Mouse (Mus musculus) embryonic facial prominence, embryonic 11.5 days (tissue): ENCODE data around the gene Ss18l2. TPM values are rescaled to one million over a fixed set of nuclear protein-coding genes. Genes with fewer than 3 reads are reported as not detected.

Experiments
- ATAC-seq: fragments of 200-750 bp; cut with Nextera tagmentation; replicated peaks from 2 replicates; pipeline ENCODE4 v1.8.0; 2017; ENCODE audit warnings: low read depth; ENCODE audit not compliant: insufficient number of reproducible peaks, low FRiP score, low TSS enrichment
- DNase-seq: peaks from one replicate; pipeline ENCODE4 v3.0.0-alpha.2; 2015; ENCODE audit warnings: low spot score
- H3K27ac ChIP-seq: fragments of 300-500 bp; sonication (generic); replicated peaks from 2 replicates; pipeline ENCODE4 v1.5.1; 2014; ENCODE audit warnings: mild to moderate bottlenecking, low read depth, low read length, control low read depth
- H3K27me3 ChIP-seq: fragments of 300-500 bp; sonication (generic); 2 replicates; pipeline ENCODE4 v1.6.1; 2014; ENCODE audit warnings: mild to moderate bottlenecking, low read length, moderate library complexity, mixed read lengths; ENCODE audit not compliant: control insufficient read depth, insufficient read depth
- H3K36me3 ChIP-seq: fragments of 300-500 bp; sonication (generic); replicated peaks from 2 replicates; pipeline ENCODE4 v1.6.1; 2014; ENCODE audit warnings: low read depth, mild to moderate bottlenecking, low read length, moderate library complexity, mixed read lengths; ENCODE audit not compliant: control insufficient read depth, insufficient read depth
- H3K4me1 ChIP-seq: fragments of 300-500 bp; sonication (generic); 2 replicates; pipeline ENCODE4 v1.6.1; 2014; ENCODE audit warnings: low read length, mixed read lengths; ENCODE audit not compliant: control insufficient read depth, insufficient read depth
- H3K4me2 ChIP-seq: fragments of 300-500 bp; sonication (generic); 2 replicates; pipeline ENCODE4 v1.6.1; 2014; ENCODE audit warnings: low read depth, mild to moderate bottlenecking, control low read depth, low read length, moderate library complexity
- H3K4me3 ChIP-seq: fragments of 300-500 bp; sonication (generic); 2 replicates; pipeline ENCODE4 v1.5.1; 2014; ENCODE audit warnings: low read depth, low read length, control low read depth
- H3K9ac ChIP-seq: fragments of 300-500 bp; sonication (generic); replicated peaks from 2 replicates; pipeline ENCODE4 v1.6.1; 2014; ENCODE audit warnings: mild to moderate bottlenecking, control low read depth, low read length
- H3K9me3 ChIP-seq: fragments of 300-500 bp; sonication (generic); replicated peaks from 2 replicates; pipeline ENCODE4 v1.6.1; 2016; ENCODE audit warnings: mild to moderate bottlenecking, low read length, inconsistent platforms, mixed read lengths; ENCODE audit not compliant: control insufficient read depth
- WGBS: fragments of 180-500 bp; shearing (Covaris S2); extraction: QIAGEN DNeasy Blood & Tissue Kit; methylation state at CpG from one replicate; pipeline ENCODE4 v1.1.7; 2014; 5-methylcytosine and 5-hydroxymethylcytosine counted together
- polyA plus RNA-seq: library from polyadenylated mRNA; unstranded; fragments of >200 nt; fragmentation: Nextera tagmentation; extraction: Ambion mirVana; gene quantifications from 2 replicates; pipeline ENCODE4 v1.2.1, GENCODE M21; 2014

Ss18l2 gene
- polyA plus RNA-seq, 1 experiment from 2014 or later, result 96.0 TPM

DNA sequence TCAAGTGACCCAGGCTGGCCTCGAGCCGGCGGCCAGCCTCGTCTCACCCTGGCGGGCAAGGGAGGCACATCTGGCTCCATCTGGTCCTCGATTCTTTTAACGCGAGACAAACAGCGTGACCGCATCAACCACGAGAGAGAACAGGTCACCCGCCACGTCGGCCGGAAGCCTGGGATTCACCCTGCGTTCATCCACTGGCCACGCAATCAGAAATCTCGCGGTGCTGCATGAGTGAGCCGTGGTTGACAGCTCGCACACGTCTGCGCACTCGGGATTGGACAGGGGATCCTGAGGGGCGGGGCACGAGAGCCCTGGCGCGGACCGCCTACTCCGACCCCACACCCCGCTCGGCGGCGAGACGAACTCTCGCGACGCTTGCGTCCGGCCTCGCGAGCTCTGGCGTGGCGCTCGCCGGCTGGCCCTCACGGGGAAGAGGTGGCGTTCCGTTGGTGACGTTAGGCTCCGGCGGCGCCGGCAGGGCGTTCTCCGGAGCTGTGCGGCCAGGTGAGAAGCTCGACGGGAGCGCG, 8.7 kb downstream of the Ss18l2 start, which contains the start of gene Nktr:
TSS of gene Nktr (plus strand) at position 378 of the 527 bp plus-strand sequence.
- H3K36me3 ChIP-seq, result no peaks in the 10 kb centered on the region
- peak within 1 kb of the TSS; percentile 93 for H3K27ac ChIP-seq
- H3K4me2 ChIP-seq, result peak within 1 kb of the TSS; percentile 70
- no peaks in the 10 kb centered on the region for H3K27me3 ChIP-seq
- under 1% methylated on average over 53 of the region's 61 CpGs for WGBS
- H3K4me3 ChIP-seq, result peak within 1 kb of the TSS; percentile 97
- ATAC-seq (peak; percentile 99), DNase-seq (peak; percentile 99)
- H3K9ac ChIP-seq, result peak within 1 kb of the TSS; percentile 96
- no peaks in the 10 kb centered on the region for H3K4me1 ChIP-seq
- no peaks in the 10 kb centered on the region for H3K9me3 ChIP-seq

GRCm38 (mm10) chr9:121719347-121720331, 9.5 kb downstream of the Ss18l2 start:
- H3K27me3 ChIP-seq, result no peaks in the 10 kb centered on the region
- peak overlapping the region; percentile 93 for H3K27ac ChIP-seq
- no peaks in the 10 kb centered on the region for H3K9me3 ChIP-seq
- H3K9ac ChIP-seq, result peak overlapping the region; percentile 96
- no peaks in the 10 kb centered on the region for H3K36me3 ChIP-seq
- ATAC-seq (peak; percentile 50; the same call in 1 of the 2 replicates), DNase-seq (peak; percentile 48)
- H3K4me2 ChIP-seq, result peak overlapping the region; percentile 70
- H3K4me3 ChIP-seq, result peak overlapping the region; percentile 97
- H3K4me1 ChIP-seq, result no peaks in the 10 kb centered on the region
- under 1% methylated on average over 65 of the region's 87 CpGs for WGBS

GRCm38 (mm10) chr9:121740490-121740889, 30.4 kb downstream of the Ss18l2 start:
- H3K27me3 ChIP-seq, result no peaks in the 10 kb centered on the region
- H3K4me1 ChIP-seq, result no peaks in the 10 kb centered on the region
- H3K9me3 ChIP-seq, result no peaks in the 10 kb centered on the region
- H3K9ac ChIP-seq, result no peak overlapping the region
- H3K36me3 ChIP-seq, result peaks cover 8% of the 10 kb centered on the region
- ATAC-seq (no peak), DNase-seq (no peak)
- H3K4me2 ChIP-seq, result no peak overlapping the region
- H3K4me3 ChIP-seq, result no peak overlapping the region
- WGBS, result 89% methylated on average over 6 of the region's 6 CpGs
- no peak overlapping the region for H3K27ac ChIP-seq

GRCm38 (mm10) chr9:121741168-121741567, 31.0 kb downstream of the Ss18l2 start:
- Histone ChIP-seq H3K9me3 (no peaks in the 10 kb centered on the region), H3K36me3 (peaks cover 12% of the 10 kb centered on the region), H3K4me1 (no peaks in the 10 kb centered on the region), H3K4me3 (no peak overlapping the region), H3K4me2 (no peak overlapping the region), H3K27me3 (no peaks in the 10 kb centered on the region), H3K9ac (no peak overlapping the region), H3K27ac (no peak overlapping the region)
- ATAC-seq (no peak), DNase-seq (no peak)
- 89% methylated on average over 3 of the region's 3 CpGs for WGBS

DNA sequence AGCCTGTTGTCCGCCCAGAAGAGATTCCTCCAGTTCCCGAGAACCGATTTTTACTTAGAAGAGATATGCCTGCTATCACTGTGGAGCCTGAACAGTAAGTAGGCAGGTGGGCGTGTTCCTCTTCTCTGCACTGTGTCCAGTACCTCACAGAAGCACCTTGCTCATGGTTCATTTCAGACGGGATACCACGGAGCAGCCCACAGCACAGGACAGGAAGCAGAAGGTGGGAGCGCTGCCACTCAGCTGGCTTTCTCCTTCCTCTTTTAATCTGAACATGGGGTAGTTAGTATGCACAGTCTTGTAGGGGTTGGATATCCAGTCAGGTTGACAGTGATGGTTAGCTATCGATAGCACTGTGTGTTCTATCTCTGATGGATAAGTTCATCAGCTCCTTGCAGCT, 33.9 kb downstream of the Ss18l2 start:
- Histone ChIP-seq H3K4me1 (no peaks in the 10 kb centered on the region), H3K36me3 (peaks cover 19% of the 10 kb centered on the region)
- no peak for ATAC-seq

GRCm38 (mm10) chr9:121752774-121753173, 42.6 kb downstream of the Ss18l2 start:
- no peaks in the 10 kb centered on the region for H3K27me3 ChIP-seq
- no peaks in the 10 kb centered on the region; the same call in none of the 2 replicates for H3K4me1 ChIP-seq
- DNase-seq (no peak), ATAC-seq (no peak)
- H3K36me3 ChIP-seq, result peaks cover 14% of the 10 kb centered on the region
- no peaks in the 10 kb centered on the region for H3K9me3 ChIP-seq
- no peak overlapping the region for H3K27ac ChIP-seq
- WGBS, result 93% methylated on average over 9 of the region's 9 CpGs
- H3K9ac ChIP-seq, result no peak overlapping the region
- no peak overlapping the region for H3K4me3 ChIP-seq
- H3K4me2 ChIP-seq, result no peak overlapping the region

More for the DNA sequence above, 33.9 kb downstream of the Ss18l2 start:
- no peaks in the 10 kb centered on the region for H3K27me3 ChIP-seq
- H3K4me2 ChIP-seq, result no peak overlapping the region
- H3K9me3 ChIP-seq, result no peaks in the 10 kb centered on the region
- 89% methylated on average over 8 of the region's 8 CpGs for WGBS
- no peak overlapping the region for H3K4me3 ChIP-seq
- no peak overlapping the region for H3K27ac ChIP-seq
- no peak for DNase-seq
- H3K9ac ChIP-seq, result no peak overlapping the region

- no peak overlapping the region for H3K27ac ChIP-seq
- H3K9me3 ChIP-seq, result no peaks in the 10 kb centered on the region
- peaks cover 13% of the 10 kb centered on the region for H3K36me3 ChIP-seq
- H3K4me2 ChIP-seq, result no peak overlapping the region
- DNase-seq (no peak), ATAC-seq (no peak)
- no peaks in the 10 kb centered on the region for H3K27me3 ChIP-seq
- no peaks in the 10 kb centered on the region; the same call in none of the 2 replicates for H3K4me1 ChIP-seq
- 84% methylated on average over 3 of the region's 3 CpGs for WGBS
- no peak overlapping the region for H3K9ac ChIP-seq
- no peak overlapping the region for H3K4me3 ChIP-seq
These were observed 44.5 kb downstream of the Ss18l2 start for GRCm38 (mm10) chr9:121754624-121755023.

- Histone ChIP-seq H3K4me2 (no peak overlapping the region), H3K36me3 (peaks cover 2% of the 10 kb centered on the region; the same call in 1 of the 2 replicates), H3K9me3 (no peaks in the 10 kb centered on the region), H3K27ac (no peak overlapping the region), H3K9ac (no peak overlapping the region), H3K4me1 (no peaks in the 10 kb centered on the region; the same call in none of the 2 replicates), H3K4me3 (no peak overlapping the region), H3K27me3 (no peaks in the 10 kb centered on the region)
- DNase-seq (no peak), ATAC-seq (no peak)
- WGBS, result 84% methylated on average over 3 of the region's 3 CpGs
These were observed 46.7 kb downstream of the Ss18l2 start for GRCm38 (mm10) chr9:121756785-121757184.
